Mouse (Mus musculus) kidney, adult 2 months (tissue): ENCODE data around the gene Eef2k. TPM values are rescaled to one million over a fixed set of nuclear protein-coding genes. Genes with fewer than 3 reads are reported as not detected.
"Not testable (repeated sequence)": the region's sequence is repeated elsewhere in the genome, so short reads cannot be mapped to it uniquely, and the experiment has no call there.

Experiments
- DNase-seq: peaks from one replicate; pipeline ENCODE4 v3.0.0; 2021
- H3K27ac ChIP-seq: fragments of 200-500 bp; 2 replicates; pipeline ENCODE4 v1.5.1; 2012; ENCODE audit warnings: low read depth, low read length, control low read depth, inconsistent platforms; ENCODE audit not compliant: insufficient read depth
- H3K27me3 ChIP-seq: fragments of 200-500 bp; replicated peaks from 2 replicates; pipeline ENCODE4 v1.6.1; 2012; ENCODE audit warnings: mild to moderate bottlenecking, moderate library complexity, low read length, inconsistent platforms; ENCODE audit not compliant: control insufficient read depth, insufficient read depth
- H3K36me3 ChIP-seq: fragments of 200-500 bp; 2 replicates; pipeline ENCODE4 v1.6.1; 2012; ENCODE audit warnings: mild to moderate bottlenecking, moderate library complexity, low read length, inconsistent platforms; ENCODE audit not compliant: control insufficient read depth, insufficient read depth
- H3K4me1 ChIP-seq: fragments of 200-500 bp; 2 replicates; pipeline ENCODE4 v1.6.1; 2011; ENCODE audit warnings: low read length; ENCODE audit not compliant: control insufficient read depth, insufficient read depth
- H3K4me3 ChIP-seq: fragments of 200-500 bp; 2 replicates; pipeline ENCODE4 v1.5.1; 2011; ENCODE audit warnings: mild to moderate bottlenecking, low read depth, low read length, control low read depth; ENCODE audit not compliant: insufficient read depth
- CTCF ChIP-seq: fragments of 200-500 bp; conservative IDR thresholded peaks from 2 replicates; pipeline ENCODE4 v1.5.1; 2011; ENCODE audit warnings: low read depth, mild to moderate bottlenecking, control low read depth, low read length, moderate library complexity, mixed read lengths; ENCODE audit not compliant: insufficient read depth, insufficient read length
- POLR2A ChIP-seq: fragments of 200-500 bp; IDR thresholded peaks from one replicate; pipeline ENCODE4 v1.6.1; 2011; ENCODE audit warnings: low read depth, low read length, control low read depth
- WGBS: fragments of 180-500 bp; shearing (Covaris S2); methylation state at CpG from one replicate; pipeline ENCODE4 v1.1.7; 2018; 5-methylcytosine and 5-hydroxymethylcytosine counted together
- polyA plus RNA-seq: library from polyadenylated mRNA; depleted of rRNA; stranded (reverse); fragments of >200 nt; gene quantifications from 2 replicates; pipeline ENCODE4 v1.2.3, GENCODE M21; 2012

Eef2k gene
- polyA plus RNA-seq, 1 experiment = 6.4 TPM

DNA sequence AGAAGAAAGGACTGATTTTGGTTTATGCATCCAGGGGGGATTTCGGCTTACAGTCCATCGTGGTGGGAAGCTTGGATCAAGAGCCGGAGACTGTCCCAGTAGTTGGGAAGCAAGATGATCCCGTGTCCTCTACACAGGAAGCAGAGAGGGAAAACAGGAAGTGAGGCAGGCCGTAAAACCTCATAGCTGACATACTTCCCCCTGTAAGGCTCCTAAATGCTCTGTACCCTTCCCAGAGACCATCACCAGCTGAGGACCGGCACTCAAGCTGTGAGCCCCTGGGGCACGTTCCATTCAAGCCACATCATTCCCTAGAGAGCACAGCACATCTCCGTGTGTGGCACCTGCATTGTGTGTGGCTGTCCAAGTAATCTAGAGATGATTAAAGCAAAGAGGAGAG, 59.1 kb downstream of the Eef2k start:
- WGBS = 52% methylated on average over 8 of the region's 8 CpGs
- no peak overlapping the region for H3K27ac ChIP-seq

DNA sequence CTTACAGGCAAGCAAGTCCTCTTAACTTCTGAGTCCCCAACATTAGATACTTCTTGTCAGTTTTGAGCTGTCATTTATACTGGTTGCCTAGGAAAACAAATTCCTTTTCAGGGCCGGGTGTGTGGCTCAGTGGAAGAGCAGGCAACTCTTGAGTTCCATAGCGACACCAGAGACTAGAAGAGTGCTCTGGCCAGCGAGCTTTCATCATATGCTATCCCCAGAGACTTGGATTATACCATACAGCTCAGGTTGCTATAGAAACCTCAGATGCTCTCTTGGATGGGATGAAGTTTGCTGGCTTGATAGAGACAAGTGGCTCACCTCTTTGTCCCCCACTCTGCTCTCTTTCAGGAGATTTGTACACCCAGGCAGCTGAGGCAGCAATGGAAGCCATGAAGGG, 60.3 kb downstream of the Eef2k start:
- DNase-seq = no peak
- H3K4me1 ChIP-seq = no peaks in the 10 kb centered on the region
- TF ChIP-seq CTCF (no peak), POLR2A (no peak)
- 81% methylated on average over 3 of the region's 3 CpGs for WGBS
- no peaks in the 10 kb centered on the region for H3K27me3 ChIP-seq
- no peak overlapping the region for H3K4me3 ChIP-seq
- H3K36me3 ChIP-seq = no peaks in the 10 kb centered on the region
- H3K27ac ChIP-seq = no peak overlapping the region

More for the DNA sequence above, 59.1 kb downstream of the Eef2k start:
- H3K27me3 ChIP-seq = no peaks in the 10 kb centered on the region
- peak; percentile 11 for DNase-seq
- H3K36me3 ChIP-seq = no peaks in the 10 kb centered on the region
- TF ChIP-seq CTCF (no peak), POLR2A (no peak)
- H3K4me3 ChIP-seq = no peak overlapping the region
- H3K4me1 ChIP-seq = no peaks in the 10 kb centered on the region

DNA sequence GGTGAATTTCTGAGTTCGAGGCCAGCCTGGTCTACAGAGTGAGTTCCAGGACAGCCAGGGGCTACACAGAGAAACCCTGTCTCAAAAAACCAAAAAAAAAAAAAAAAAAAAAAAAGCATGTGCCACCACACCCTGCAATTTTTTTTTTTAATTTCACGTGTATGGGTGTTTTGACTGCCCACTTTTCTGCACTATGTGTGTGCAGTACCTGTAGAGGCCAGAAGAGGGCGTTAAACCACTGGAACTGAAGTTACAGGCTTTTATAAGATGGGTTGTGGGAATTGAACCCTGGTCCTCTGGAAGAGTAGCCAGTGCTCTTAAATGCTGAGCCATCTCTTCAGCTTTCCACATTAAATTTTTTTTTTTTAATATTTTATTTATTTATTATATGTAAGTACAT, 67.5 kb downstream of the Eef2k start:
- 77% methylated on average over 3 of the region's 3 CpGs for WGBS
- not testable (repeated sequence) for H3K4me1 ChIP-seq, H3K36me3 ChIP-seq, H3K27ac ChIP-seq, H3K27me3 ChIP-seq, DNase-seq, H3K4me3 ChIP-seq

DNA sequence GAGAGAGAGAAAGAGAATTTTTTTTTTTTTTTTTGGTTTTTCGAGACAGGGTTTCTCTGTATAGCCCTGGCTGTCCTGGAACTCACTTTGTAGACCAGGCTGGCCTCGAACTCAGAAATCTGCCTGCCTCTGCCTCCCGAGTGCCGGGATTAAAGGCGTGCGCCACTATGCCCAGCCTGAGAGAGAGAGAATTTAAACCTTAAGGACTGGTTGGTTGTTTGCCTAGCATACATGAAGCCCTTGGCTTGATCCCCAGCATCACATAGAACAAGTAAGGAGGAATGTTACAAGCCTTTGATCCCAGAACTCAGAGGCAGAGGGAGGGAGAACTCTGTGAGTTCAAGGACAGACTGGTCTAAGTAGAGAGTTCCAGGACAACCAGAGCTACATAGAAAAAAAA, 68.6 kb downstream of the Eef2k start:
- WGBS = 88% methylated on average over 6 of the region's 6 CpGs
- not testable (repeated sequence) for H3K27me3 ChIP-seq, H3K36me3 ChIP-seq, H3K4me1 ChIP-seq, DNase-seq, H3K27ac ChIP-seq, H3K4me3 ChIP-seq

DNA sequence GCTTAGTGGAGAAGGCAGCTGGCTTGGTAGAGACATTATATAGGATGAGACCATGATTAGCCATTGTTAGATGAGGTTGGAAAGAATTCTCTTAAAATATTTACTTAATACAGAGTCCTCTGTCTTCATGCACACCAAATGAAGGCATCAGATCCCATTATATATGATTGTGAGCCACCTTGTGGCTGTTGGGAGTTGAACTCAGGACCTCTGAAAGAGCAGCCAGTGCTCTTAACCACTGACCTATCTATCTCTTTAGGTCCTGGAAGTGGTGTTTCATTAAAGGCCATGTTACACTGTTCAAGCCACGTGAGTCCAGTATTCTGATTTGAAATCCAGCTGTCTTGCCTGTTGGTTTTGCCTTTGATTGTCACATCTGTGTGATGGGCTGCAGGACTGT, 70.7 kb downstream of the Eef2k start:
- H3K4me1 ChIP-seq = no peaks in the 10 kb centered on the region
- no peak for DNase-seq
- no peaks in the 10 kb centered on the region for H3K36me3 ChIP-seq
- H3K27me3 ChIP-seq = no peaks in the 10 kb centered on the region
- TF ChIP-seq CTCF (no peak; the same call in 1 of the 2 replicates), POLR2A (no peak)
- no peak overlapping the region for H3K27ac ChIP-seq
- 57% methylated on average over 1 of the region's 1 CpGs for WGBS
- no peak overlapping the region for H3K4me3 ChIP-seq

DNA sequence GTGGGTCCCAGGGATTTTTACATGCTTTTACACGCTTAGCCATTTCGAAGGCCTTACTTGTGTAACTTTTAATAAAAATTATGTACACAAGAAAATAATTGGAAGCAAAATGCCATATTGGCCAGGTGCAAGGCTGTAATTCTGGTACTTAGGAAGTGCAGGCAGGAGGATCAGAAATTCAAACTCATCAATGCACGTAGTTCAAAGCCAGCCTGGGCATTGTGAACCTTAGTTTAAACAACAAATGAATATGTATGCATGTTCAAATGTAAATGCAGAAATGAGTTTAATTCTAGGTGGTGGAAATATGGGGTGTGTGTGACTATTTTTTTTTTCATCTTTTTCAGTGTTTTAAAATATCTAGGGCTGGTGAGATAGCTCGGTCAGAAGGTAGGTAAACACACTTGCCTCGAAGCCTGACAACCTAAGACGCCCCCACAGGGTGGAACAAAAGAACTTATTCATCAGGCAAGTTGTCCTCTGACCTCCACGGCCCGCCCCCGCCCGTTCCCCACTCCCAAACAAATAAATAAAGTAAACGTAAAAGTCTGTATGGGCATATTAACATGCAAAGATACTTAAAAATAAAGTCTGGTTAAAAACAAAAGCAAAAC, 73.7 kb downstream of the Eef2k start:
- no peaks in the 10 kb centered on the region for H3K27me3 ChIP-seq
- no peak overlapping the region for H3K27ac ChIP-seq
- H3K4me3 ChIP-seq = no peak overlapping the region
- no peak for DNase-seq
- no peaks in the 10 kb centered on the region for H3K36me3 ChIP-seq
- H3K4me1 ChIP-seq = peaks cover 3% of the 10 kb centered on the region; the same call in 1 of the 2 replicates
- WGBS = 55% methylated on average over 11 of the region's 11 CpGs
- TF ChIP-seq CTCF (no peak), POLR2A (no peak)

DNA sequence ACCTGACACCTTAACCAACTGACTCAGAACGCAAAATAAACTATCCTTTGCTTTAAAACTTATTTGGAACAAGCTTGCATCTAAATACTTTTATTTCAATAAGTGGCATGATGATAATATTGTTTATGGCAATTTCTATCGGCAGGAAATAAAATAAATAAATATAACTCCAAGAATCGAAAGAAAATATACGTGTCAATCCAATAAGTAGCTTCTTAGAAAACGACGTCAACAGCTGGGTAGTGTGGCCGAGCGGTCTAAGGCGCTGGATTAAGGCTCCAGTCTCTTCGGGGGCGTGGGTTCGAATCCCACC, 74.6 kb downstream of the Eef2k start:
- Histone ChIP-seq H3K27ac (no peak overlapping the region), H3K4me3 (peak overlapping the region; percentile 73; the same call in 1 of the 2 replicates), H3K27me3 (no peaks in the 10 kb centered on the region), H3K36me3 (no peaks in the 10 kb centered on the region), H3K4me1 (peaks cover 3% of the 10 kb centered on the region; the same call in 1 of the 2 replicates)
- 8% methylated on average over 12 of the region's 12 CpGs for WGBS
- no peak for DNase-seq
- no peak for TF ChIP-seq CTCF
- TF ChIP-seq POLR2A = no peak

DNA sequence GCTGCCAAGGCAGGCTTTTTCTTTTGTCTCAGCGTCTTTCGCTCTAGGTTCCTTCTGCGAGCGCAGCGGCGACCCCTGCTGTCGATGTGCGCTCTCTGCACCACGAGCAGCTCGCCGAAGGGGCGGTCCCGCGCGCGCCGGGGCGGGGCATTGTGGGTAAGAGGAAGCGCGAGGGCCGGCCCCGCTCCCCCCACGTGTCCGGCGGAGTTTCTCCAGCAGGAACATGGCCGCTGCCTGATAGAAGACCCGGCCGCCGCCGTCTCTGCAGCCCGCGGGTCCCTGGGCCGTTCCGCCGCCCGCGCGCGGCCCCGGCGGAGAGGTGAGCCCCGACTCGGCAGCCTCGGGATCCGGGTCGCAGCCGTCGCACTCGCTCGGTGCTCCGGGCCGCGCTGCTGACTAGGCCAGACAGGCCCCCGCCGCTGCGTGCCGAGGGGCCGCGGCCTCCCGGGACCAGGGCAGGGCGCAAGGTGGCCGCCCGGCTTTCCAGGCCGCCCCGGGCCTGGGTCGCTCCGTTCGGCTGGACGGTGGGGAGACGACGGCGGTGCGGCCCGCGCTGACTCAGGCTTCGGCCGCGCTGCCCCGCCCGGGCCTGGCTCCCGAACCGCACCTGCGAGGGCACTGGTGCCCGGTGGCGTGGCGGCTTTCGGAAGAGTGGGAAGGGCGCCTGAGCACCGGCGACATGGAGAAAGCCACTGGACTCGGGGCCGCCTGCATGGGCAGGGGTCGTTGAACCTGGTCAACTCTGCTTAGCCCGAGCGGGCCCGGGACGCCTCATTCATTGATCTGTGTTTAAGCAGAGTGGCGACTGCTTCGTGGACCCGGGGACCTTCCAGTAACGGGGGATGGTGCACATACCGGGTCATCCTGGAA, 75.2 kb downstream of the Eef2k start, which contains the start of gene Polr3e:
Gene Polr3e (plus strand): TSS at position 153 of the 870 bp plus-strand sequence.
- peaks cover 3% of the 10 kb centered on the region; the same call in 1 of the 2 replicates for H3K4me1 ChIP-seq
- WGBS = under 1% methylated on average over 102 of the region's 102 CpGs
- H3K27me3 ChIP-seq = no peaks in the 10 kb centered on the region

More for the DNA sequence above, 75.2 kb downstream of the Eef2k start, which contains the start of gene Polr3e:
- no peaks in the 10 kb centered on the region for H3K36me3 ChIP-seq
- H3K4me3 ChIP-seq = peak within 1 kb of the TSS; percentile 73
- peak; percentile 99 for DNase-seq
- peak within 1 kb of the TSS; percentile 20 for H3K27ac ChIP-seq
- TF ChIP-seq POLR2A (no peak), CTCF (peak; percentile 83)
